Mouse (Mus musculus): Measurements from ENCODE around the gene Map2k6.

GRCm38 (mm10) chr11:110551471-110551967, 152.6 kb downstream of the Map2k6 start:
- TF ChIP-seq CTCF (IDR thresholded peaks at IDR 0.05; ENCODE audit: low read depth) (no peak), EP300 (IDR thresholded peaks at IDR 0.05; ENCODE audit: low read depth) (no peak)
